Mouse (Mus musculus): ENCODE measurements at regions not wholly inside any gene's neighbourhood (a gene's known extent, or its start where the extent isn't known, plus 50 kb on each side); places are given as distances from the start of the nearest gene placed in this dataset.

DNA sequence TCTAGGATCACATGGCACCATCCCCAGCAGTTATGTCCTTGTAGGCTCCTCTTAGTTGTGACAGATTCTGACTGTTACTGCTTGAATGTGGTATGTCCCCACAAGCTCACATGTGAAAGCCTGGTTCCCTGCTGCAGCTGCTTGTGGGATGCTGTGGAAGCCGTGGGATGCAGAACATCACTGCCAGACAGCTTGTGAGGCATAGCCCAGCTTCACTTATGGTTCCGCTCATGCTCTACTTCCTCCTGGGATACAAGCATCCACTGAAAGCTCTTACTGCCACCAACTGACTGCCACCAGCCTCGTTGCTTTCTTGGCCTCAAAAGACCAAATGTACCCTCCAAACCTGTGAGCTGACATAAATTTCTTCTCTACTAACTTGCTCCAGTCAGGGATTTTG is 167.7 kb upstream of the Ccdc122 start:
- no peak for DNase-seq (ENCODE audit: low read depth, low spot score)

DNA sequence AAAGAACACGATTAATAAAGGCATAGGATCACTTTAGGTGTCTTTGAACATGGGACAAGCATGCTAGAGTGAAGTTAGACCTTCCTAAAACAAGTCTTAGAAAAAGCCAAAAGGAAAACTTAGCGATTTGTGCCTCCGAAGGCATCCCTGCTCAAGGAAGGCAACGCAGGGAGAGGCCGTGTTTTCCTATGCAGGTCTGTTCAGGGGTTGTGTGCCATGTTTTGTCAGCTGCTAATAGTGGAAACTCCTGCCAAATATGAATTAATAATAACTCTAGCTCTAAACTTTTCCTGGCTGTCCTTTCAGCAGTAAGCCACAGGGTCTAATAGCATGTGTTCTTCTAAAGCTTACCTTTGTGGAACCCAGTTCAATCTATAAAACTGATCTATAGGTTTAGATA is 168.4 kb upstream of the Ccdc122 start:
- no peak for DNase-seq (ENCODE audit: low read depth, low spot score)

DNA sequence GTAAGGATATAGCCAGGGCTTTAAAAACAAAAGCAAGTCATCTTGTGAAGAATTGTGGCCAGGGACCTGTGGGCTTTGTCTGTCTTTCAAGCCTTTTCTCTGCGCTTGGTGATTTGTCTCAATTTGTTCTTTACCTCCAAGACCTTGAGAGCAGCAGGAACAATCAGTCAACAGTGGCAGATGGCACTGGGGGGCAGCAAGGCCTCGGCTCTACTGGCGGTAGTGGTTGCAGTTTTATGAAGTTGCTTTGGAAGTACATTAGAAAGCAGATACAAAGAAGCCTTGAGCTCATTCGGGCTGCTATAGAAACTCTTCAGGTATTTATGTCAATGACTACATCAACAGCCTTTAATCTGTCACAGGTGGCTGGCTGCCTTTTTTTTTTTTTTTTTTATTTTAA is 171.9 kb upstream of the Ccdc122 start:
- DNase-seq (ENCODE audit: low read depth, low spot score) = no peak

DNA sequence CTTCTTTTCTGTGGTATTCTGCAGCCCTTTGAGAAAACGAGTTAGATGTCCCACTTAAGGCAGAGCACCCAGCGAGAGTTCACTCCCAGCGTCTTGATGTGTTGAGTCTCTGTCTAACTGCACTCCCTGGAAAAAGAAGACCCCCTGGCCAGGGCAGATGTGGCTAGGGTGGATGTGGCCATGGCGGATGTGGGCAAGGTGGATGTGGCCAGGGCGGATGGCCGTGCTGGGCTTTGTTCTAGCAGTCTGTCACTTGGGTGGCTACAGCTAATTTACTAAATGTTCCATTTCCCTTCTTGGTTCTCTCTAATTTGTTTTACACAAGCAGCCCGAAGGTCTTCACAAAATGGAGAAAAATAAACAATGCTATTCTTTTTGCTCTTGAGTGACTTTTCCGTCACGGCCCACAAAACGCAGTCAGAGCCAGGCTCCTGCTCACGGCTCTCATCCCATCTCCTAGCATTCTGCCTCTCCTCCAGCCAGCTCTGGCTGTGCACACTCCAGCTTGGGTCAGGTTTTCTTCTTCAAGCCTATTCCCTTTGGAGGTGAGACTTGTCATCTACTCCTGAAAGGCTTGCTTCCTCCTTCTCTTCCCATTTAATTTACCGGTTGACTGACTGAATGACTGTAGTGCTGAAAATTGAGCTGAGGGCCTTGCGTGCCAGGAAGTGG is 173.4 kb upstream of the Ccdc122 start:
- no peak for DNase-seq (ENCODE audit: low read depth, low spot score)

DNA sequence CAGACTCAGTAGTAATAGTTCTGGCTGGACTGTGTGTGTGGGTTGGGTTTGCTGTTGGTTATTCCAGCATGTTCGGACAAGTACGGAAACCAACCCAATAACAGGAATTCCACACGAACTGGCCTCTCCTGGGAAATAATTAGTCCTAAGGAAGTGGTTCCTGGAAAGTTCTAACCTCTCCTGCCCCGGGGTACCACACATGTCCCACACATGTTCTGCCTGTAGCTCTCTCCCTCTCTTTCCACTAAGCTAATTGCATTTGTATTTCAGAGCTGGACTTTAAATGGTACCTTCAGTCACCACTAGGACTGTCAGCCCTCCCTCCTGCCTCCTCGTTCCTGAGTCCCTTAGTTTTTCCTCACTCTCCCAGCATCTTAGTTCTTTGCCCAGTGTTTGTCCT is 178.2 kb upstream of the Ccdc122 start:
- no peak for DNase-seq (ENCODE audit: low read depth, low spot score)

DNA sequence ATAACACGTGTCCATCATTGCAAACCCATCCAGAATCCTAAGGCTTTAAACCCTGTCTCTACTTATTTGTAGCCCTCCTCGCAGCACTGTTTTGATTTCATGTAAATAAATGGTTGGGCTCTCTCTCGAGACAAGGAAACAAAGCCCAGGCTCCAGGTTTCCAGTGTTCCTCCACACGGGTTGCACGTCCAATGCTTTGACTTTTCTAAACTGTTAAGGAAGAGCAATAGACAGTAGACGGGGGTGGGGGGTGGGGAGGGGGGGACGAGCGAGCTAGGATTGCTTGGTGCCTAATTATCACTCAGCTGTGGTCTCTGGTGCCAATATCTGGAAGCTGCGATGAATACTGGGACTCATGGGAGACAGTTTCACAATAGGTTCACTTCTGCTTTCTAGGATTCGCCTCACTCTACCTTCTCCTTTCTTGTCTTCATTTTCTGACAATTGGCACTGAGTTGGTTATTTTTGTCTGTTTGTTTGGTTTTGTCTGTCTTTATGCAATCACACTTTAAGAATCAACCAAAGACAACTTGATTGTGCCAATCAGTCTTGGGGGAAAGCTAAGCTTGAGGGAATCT is 179.3 kb upstream of the Ccdc122 start:
- no peak for DNase-seq (ENCODE audit: low read depth, low spot score)

DNA sequence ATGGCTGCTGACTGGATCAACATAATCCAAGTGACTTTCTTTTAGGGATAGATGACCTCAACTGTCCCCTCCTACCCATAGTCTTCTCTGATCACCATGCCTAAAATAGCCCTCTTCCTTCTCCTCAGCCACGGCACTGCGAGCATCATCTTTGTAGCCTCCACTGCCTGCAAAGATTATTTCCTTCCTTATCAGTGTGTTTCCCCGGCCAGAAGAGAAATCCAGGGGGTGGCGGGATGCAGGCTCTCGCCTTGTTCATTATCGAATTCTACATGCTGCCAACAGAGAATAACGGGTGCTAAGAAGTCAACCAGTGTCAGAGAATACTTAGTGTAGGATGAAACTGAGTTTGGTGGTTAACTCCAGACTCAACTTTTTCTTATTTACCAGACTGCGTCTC is 180.0 kb upstream of the Ccdc122 start:
- DNase-seq (ENCODE audit: low read depth, low spot score) = no peak

DNA sequence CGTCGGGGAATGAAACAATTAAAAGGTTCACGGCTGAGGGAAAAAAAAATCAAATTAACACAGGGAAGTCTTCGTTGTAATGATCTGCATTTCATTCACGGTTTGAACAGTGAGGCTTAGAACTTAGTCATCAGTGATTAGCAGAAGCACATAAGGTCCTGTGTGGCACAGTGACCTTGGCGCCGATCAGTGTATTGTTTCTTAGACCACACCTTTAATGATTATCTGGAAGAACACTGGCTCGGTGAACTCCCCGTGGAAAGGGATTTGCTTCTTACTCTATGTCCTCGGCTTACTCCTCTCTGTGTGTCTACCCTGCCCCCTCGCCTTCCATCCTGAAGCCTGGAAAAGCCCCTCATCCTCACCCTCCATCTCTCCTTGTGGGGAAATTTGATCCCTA is 181.6 kb upstream of the Ccdc122 start:
- no peak for DNase-seq (ENCODE audit: low read depth, low spot score)

DNA sequence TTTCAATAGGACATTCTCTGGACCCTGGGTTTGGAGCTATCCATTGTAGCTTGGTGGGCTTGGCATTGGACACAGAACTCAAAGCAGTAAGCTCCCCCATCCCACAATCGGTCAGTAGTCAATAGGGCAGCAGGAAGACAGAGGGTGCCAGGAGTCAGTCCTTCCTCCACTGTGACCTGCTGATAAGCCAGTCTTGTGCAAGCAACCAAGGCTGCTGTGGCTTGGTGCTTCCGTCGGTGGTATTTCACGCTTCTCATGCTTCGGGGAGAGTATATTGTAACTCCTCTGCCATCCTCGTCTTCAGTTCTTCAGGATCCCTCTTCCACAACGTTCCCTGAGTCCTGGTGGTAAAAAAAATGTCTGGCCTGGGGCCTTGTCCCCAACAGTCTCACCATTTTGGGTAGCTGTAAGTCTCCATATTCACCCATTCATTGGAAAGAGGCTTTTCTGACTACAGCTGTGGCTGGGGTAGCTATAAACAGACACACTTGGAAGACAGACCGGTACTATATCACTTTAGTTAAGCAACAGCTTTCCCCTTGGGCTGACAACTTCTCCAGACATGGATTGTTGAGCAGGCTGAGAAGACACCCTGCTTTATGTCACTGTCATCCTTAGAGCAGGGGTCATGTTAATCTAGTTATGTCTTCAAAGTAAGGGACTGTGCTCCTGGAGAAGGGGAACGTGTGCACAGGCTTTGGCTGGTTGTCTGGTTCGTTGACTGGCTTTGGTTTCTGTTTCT is 184.9 kb upstream of the Ccdc122 start:
- DNase-seq (ENCODE audit: low read depth, low spot score) = no peak

DNA sequence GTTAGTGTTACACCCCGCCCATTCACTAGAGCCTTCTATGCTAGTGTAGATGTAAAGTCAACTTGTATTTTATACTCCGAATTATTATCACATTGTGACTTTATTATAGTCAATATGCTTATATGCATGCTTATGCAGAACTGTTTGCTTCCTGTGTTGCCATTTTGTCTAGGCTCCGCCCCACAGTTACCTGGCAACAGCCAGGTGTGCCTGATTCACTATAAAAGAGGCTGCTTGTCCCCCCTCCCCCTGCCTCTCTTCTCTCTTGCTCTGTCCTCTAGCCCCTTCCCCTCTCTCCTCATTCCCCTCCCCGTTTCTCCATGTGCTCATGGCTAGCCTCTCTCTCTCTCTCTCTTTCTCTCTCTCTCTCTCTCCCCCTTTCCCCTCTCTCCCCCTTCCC is 185.9 kb upstream of the Ccdc122 start:
- no peak for DNase-seq (ENCODE audit: low read depth, low spot score)

DNA sequence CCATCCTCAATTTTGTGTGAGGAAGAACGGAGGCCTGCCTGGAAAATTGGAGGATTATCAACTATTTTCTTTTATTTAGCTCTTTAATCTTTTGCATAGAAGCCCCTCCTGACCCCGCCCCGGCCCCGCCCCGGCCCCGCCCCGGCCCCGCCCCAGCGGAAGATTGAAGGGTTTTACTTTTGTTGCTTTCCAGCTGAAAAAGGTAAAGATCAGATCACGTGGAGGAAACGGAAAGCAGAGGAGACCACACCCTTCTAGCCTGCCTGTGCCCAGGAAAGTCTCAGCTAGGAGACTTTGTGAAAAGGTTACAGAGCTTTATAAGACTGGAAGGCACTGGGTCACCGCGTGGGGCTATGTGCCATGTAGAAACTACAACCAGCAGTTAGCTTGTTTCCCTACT is 186.5 kb upstream of the Ccdc122 start:
- DNase-seq (ENCODE audit: low read depth, low spot score) = no peak

DNA sequence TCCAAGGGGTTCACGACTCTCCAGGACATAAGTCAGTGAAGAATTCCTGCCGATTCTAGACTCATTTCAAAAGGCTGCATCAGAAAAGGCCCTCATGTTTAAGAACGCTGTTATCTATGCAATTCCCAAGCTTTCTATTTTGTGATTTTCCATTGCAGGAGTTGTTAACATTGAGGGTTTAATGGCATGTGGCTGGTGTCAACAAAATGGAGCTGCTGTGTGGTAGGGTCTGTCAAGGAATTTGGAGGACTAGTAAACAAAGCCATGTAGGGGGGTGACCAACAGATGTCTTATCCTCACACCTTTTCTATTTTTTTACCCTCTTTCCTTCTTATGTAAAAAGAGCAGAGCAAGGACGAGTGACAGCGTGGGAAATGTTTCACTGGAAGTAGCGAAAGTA is 186.9 kb upstream of the Ccdc122 start:
- DNase-seq (ENCODE audit: low read depth, low spot score) = no peak

DNA sequence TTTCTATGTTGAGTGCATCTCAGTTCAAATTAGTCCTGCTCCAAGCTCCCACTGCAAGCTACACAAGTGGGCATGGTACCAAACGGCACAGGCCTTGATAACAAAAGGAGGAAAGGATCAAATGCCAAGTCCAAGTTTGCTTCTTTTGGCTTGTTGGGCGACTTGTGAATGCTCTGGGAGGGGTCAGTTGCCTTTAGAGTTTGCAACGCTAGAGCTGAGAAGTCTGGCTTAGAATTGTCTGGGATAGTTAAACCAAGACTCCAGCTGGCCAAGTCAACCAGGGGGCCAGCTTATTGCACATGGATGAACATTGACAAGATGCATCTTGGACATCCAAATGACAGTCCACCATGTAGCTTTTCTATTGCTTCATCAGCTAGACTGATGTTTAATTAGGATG is 187.5 kb upstream of the Ccdc122 start:
- no peak for DNase-seq (ENCODE audit: low read depth, low spot score)

DNA sequence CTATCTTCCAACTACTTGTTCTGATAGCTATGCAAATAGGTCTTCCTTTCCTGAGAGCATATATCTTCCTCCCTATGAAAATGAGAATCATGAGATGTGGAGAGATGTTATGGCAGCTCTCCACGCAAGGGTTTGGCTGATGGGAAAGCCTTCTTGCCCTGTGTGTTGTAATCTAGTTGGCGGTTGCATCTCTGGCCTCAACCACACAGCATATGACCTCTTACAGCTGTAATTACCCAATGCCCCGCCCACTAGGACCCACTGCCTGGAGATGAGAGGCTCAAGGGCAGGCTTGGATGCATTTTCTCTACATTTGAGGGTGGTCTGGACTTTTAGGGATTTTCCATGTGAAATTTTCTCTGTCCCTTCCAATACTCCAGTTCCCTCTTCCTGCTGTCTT is 190.9 kb upstream of the Ccdc122 start:
- no peak for DNase-seq (ENCODE audit: low read depth, low spot score)

DNA sequence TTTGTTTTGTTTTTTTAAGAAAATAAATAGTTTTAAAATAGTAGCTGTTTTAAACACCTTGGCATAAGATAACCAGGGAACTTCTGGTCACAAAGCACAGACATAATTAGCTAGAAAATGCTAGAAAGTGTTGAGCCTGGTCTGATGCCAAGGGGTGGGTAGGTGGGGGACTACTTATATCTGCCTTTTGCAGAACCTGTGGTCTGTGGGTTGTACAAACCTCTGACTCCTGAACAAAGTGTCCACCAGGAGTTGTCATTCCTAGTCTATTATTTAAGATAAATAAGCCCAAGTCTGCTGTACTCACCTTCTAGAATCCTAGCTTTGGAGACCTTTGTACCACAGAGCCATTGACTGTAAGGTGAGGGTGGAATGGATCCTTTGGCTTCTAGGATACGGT is 191.9 kb upstream of the Ccdc122 start:
- DNase-seq (ENCODE audit: low read depth, low spot score) = no peak

DNA sequence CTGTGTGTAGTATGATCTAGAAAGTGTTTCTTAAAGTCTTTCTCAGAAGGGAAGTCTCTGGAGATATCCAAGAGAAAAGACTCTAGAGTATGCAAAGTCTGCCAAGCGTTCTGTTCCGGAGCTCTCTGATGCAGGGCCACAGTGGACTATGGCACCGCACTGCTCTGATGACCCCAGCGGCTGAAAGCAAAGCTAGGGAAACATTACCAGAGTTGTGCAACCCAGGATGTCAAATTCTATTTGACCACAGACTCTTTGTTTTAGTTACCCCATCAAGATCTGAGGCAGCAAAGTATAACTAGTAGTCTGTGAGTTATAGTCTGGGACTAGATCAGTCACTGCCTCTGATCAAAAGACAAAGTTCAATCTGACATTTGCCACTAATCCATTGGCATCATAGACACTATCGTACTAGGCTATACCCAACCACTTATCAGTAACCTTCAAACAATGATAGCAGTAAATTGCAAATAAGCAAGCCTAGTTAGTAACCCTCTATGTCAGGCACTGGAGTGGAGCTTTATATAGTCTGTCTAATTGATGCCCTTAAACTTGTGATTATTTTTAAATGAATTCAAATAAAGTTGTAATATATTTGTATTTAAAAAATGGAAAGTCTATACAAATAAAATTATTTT is 198.9 kb upstream of the Ccdc122 start:
- DNase-seq (ENCODE audit: low read depth, low spot score) = no peak

DNA sequence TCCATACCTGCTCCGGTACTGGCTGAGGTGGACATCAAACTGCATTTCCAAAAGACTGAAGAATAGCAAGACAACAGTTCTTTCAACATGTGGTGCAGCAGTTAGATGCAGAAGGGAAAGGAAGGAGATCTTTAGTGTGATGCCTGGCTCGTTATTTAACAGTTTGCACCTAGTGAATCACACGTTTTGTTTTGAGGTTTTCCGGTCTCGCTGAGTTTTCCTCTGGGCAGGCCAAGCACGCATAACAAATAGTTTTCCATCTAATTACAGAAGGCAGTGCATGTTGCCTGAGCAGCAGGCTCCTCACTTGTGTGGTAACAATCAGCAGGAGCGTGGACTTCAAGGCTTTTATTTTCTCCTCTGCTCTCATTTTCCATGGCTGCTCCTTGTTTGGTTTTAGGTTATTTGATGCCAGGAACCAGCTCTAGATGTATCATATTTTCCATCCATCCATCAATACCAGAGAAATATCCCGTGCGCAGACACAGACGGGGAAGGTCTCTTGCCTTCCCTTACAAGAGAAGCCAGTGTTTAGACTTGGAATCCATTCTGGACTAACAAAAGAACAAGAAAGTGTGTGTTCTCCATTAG is 199.6 kb upstream of the Ccdc122 start:
- DNase-seq (ENCODE audit: low read depth, low spot score) = no peak

DNA sequence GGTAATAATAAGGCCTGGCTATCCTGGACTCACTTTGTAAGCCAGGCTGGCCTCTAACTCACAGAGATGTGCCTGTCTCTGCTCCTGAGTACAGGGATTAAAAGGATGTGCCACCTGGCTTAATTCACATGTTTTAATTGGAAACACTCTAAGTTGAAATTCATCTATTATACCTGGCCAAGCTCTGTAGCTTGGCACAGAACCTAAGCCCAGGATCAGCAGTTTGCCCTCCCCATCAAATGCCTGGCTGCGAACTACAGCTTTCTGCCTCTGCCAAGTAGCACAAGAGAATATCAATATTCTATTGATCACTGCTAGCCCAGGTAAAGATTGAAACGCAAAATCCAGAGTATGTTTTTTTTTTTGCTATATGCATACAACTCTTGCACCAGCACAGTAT is 200.3 kb upstream of the Ccdc122 start:
- no peak for DNase-seq (ENCODE audit: low read depth, low spot score)

DNA sequence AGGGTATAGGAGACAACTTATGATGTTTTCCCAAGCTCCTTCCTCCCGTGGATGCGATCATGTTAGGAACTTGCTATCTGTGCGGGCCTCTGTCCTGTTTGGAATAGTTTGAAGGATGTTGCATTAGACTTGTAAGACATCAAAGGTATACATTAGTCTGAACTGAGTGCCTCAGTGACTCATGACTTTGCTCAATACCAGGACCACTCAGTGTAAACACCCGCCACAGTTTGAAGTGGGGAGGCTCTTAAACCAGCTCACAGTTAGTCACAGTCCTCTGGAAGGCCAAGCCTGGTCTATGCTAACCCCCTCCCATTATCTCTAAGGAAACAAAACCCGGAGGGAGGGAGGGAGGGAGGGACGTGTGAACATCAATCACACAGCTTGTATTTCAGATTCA is 202.5 kb upstream of the Ccdc122 start:
- DNase-seq (ENCODE audit: low read depth, low spot score) = no peak

DNA sequence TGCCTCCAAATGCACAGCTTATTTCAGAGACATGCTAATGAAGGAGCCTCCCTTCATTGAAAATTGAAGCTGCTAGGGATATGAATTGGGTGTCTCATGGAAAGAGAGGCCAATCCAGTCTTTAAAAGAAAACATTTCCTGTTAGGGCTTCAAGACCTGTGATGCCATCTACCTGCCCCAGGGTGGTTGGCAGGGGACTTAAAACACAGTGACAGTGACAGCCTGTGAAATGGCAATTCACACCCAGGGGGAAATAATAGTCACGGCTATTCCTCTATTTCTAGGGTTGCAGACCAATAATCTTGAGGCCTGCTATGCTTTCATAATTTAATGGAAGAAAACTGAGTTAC is 207.4 kb upstream of the Ccdc122 start:
- no peak for DNase-seq (ENCODE audit: low read depth, low spot score)

DNA sequence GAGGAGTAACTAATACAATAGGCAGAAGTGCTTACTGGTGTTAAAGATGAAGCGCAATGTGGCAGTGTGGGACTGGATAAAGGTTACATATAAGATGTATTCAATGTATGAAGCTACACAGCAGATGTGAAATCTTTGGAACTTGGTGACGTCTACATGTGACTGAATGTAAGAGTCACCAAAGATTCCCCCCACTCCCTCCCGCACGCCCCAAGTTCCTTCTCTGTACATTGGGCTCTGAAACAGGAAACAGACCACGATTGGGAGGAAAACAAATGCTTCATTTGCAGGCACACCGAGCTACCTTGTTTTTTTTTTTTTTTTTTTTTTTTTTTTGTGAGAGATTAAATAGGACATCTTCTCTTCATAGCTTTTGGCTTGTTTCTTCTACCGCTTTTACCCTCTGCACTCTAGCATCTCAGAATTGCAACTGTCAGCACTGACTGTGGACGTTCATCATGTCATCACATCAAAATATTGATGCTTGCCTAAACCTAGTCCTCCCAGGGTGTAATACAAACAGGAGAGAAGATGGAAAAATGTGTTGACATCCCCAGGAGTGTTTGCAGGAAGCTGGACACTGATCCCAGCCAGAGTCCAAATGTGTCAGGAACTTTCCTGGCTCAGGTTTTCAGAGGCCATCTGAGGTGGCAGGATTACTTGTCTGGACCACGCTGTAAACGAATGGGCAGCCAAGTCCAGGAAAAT is 208.0 kb upstream of the Ccdc122 start:
- no peak for DNase-seq (ENCODE audit: low read depth, low spot score)

DNA sequence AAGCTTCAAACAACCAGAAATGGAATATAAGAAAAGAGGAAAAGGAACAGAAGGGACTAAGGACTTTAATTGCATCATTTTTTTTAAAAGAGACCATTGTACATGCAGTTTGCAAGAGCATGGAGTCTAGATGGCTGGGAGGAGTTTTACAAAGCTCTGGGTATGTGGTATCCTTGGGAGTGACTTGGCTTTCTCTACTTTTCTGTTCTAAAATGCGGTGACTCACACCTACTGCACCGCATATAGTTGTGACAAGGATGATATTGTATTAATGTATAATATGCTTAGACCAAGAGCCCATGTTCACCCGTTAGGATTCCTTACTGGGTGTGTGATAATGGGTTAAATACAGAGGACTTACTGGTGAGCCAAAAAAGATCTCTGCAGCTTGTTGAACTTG is 212.5 kb upstream of the Ccdc122 start:
- DNase-seq (ENCODE audit: low read depth, low spot score) = no peak
